Mouse (Mus musculus) limb, embryonic 13.5 days (tissue): ENCODE measurements around the gene Gm21454. TPM values are rescaled to one million over a fixed set of nuclear protein-coding genes. Genes with fewer than 3 reads are reported as not detected.
"Not testable (repeated sequence)": the region's sequence is repeated elsewhere in the genome, so short reads cannot be mapped to it uniquely, and the experiment has no call there.

Experiments
- ATAC-seq: fragments of 200-750 bp; cut with Nextera tagmentation; 2 replicates; pipeline ENCODE4 v1.8.0; 2017; ENCODE audit warnings: low read depth, moderate number of reproducible peaks, moderate TSS enrichment; ENCODE audit not compliant: low FRiP score
- H3K27ac ChIP-seq: fragments of 300-500 bp; sonication (generic); 2 replicates; pipeline ENCODE4 v1.5.1; 2015; ENCODE audit warnings: inconsistent platforms, mild to moderate bottlenecking, moderate library complexity
- H3K27me3 ChIP-seq: fragments of 300-500 bp; sonication (generic); 2 replicates; pipeline ENCODE4 v1.6.1; 2015; ENCODE audit warnings: mild to moderate bottlenecking, inconsistent platforms
- H3K36me3 ChIP-seq: fragments of 300-500 bp; sonication (generic); 2 replicates; pipeline ENCODE4 v1.6.1; 2015; ENCODE audit warnings: inconsistent platforms, mild to moderate bottlenecking, moderate library complexity
- H3K4me1 ChIP-seq: fragments of 300-500 bp; sonication (generic); 2 replicates; pipeline ENCODE4 v1.6.1; 2015; ENCODE audit warnings: inconsistent platforms
- H3K4me2 ChIP-seq: fragments of 300-500 bp; sonication (generic); replicated peaks from 2 replicates; pipeline ENCODE4 v1.6.1; 2015; ENCODE audit warnings: inconsistent platforms, mild to moderate bottlenecking, moderate library complexity
- H3K4me3 ChIP-seq: fragments of 300-500 bp; sonication (generic); 2 replicates; pipeline ENCODE4 v1.5.1; 2015; ENCODE audit warnings: moderate library complexity, mild to moderate bottlenecking, inconsistent platforms
- H3K9ac ChIP-seq: fragments of 300-500 bp; sonication (generic); 2 replicates; pipeline ENCODE4 v1.6.1; 2015; ENCODE audit warnings: mild to moderate bottlenecking, inconsistent platforms
- H3K9me3 ChIP-seq: fragments of 300-500 bp; sonication (generic); 2 replicates; pipeline ENCODE4 v1.6.1; 2016; ENCODE audit warnings: inconsistent platforms
- WGBS: fragments of 180-500 bp; shearing (Covaris S2); methylation state at CpG from one replicate; pipeline ENCODE4 v1.1.7; 2015; 5-methylcytosine and 5-hydroxymethylcytosine counted together
- polyA plus RNA-seq: library from polyadenylated mRNA; unstranded; fragments of >200 nt; fragmentation: Nextera tagmentation; extraction: Ambion mirVana; gene quantifications from 2 replicates; pipeline ENCODE4 v1.2.1, GENCODE M21; 2015

Gene Gm21454
- polyA plus RNA-seq = not detected in 2 replicates

DNA sequence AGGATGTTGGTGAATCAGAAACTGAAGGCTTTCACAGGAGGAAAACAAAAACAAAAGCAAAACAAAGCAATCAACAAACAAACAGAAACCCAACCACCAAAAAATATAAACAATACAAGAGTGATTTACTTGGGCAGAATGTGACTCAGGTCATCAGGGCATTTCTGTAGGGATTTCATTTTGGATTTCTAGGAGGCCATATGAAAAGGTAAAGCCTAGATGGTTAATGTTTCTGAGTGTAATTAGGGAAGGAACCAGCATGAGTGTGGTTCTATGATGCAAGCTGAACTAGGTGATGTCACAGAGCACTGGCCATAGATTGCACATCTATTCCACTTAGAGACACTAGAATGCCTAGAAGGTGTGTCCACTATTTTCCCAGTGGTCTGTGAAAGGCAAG lies at the start of gene Gm21454, which contains the start of gene Gm21440:
Gene Gm21454, plus strand, starts transcription at position 352 of the 400 bp plus-strand sequence.
Gene Gm21440, plus strand, starts transcription at position 301 of the 400 bp plus-strand sequence.
- not testable (repeated sequence) for ATAC-seq

GRCm38 (mm10) chrY:13223828-13224227 lies 28.4 kb upstream of the Gm21454 start, which contains the start of gene Gm21828:
Gm21828 (minus strand) TSS chrY:13223928.
- not testable (repeated sequence) for H3K9me3 ChIP-seq, H3K4me1 ChIP-seq, H3K4me2 ChIP-seq, H3K36me3 ChIP-seq, H3K27ac ChIP-seq, H3K4me3 ChIP-seq, H3K27me3 ChIP-seq, H3K9ac ChIP-seq, ATAC-seq
- no CpG with 5 or more reads among the region's 3 CpGs for WGBS

More for the DNA sequence above, at the start of gene Gm21454, which contains the start of gene Gm21440:
- H3K4me2 ChIP-seq, H3K27me3 ChIP-seq, H3K4me3 ChIP-seq, H3K36me3 ChIP-seq, H3K9ac ChIP-seq, H3K4me1 ChIP-seq, H3K9me3 ChIP-seq, H3K27ac ChIP-seq: not testable (repeated sequence)

GRCm38 (mm10) chrY:13348963-13349362 lies 96.7 kb downstream of the Gm21454 start, which contains the start of gene Gm21725:
Gm21725 (minus strand) TSS chrY:13349063.
- H3K27me3 ChIP-seq, ATAC-seq, H3K9me3 ChIP-seq, H3K27ac ChIP-seq, H3K4me3 ChIP-seq, H3K4me2 ChIP-seq, H3K4me1 ChIP-seq, H3K36me3 ChIP-seq, H3K9ac ChIP-seq: not testable (repeated sequence)
- no CpG with 5 or more reads among the region's 3 CpGs for WGBS

Other genes with a start within 250 kb of the Gm21454 start
- gene Gm20807, start 209.6 kb upstream of the Gm21454 start, polyA plus RNA-seq = not detected in 2 replicates
- not detected in 2 replicates for gene Gm21891, start 119.0 kb upstream of the Gm21454 start, polyA plus RNA-seq
- gene Gm21425, start 90.5 kb upstream of the Gm21454 start, polyA plus RNA-seq = not detected in 2 replicates
- gene Gm21828, start 28.5 kb upstream of the Gm21454 start, polyA plus RNA-seq = not detected in 2 replicates
- not detected in 2 replicates for gene Gm21440, start 51 bp upstream of the Gm21454 start, polyA plus RNA-seq
- gene Gm21725, start 96.6 kb downstream of the Gm21454 start, polyA plus RNA-seq = not detected in 2 replicates
- gene Gm21866, start 213.1 kb downstream of the Gm21454 start, polyA plus RNA-seq = not detected in 2 replicates
- not detected in 2 replicates for gene Gm20773, start 241.6 kb downstream of the Gm21454 start, polyA plus RNA-seq